In genomic region chr12:118844841-118845240, GRCm38 (mm10) we compare ENCODE assay signal across 13 mouse cellular contexts.
DNase-seq lines count a peak whose midpoint lies in the region.
"Had no signal": no experiment of that assay in that cellular context is flagged by ENCODE, and none has a peak within 500 bp of the region (broad histone marks: within the 10 kb centered on the region; RNA-seq: fewer than 3 reads in every experiment).

No protein-coding gene starts in this region.

- peak; percentile 9 for DNase-seq in embryo, embryonic 11 days
- DNase-seq in embryo, embryonic 9.5 days (ENCODE audit: extremely low spot score) = no peak
- peak; percentile 5 for DNase-seq in retina, embryonic 14.5 days (ENCODE audit: low spot score)
- no peak for DNase-seq in retina, postnatal 1 day
- no peak for DNase-seq in urinary bladder, postnatal 36 days (ENCODE audit: low spot score in 2 of 2)
- DNase-seq: adrenal gland, adult 2 months; adrenal gland, postnatal 10 days; adrenal gland, postnatal 25 days; cerebellum, adult 11-12 months; cerebellum, adult 2 months; cerebellum, adult 9-10 months; cerebellum, postnatal 25 days; forebrain, postnatal 0 days had no signal

Comparison
In these comparisons a context has a peak if more than half of its experiments do, and no peak if none do; other contexts are left out.
1. DNase-seq: peak in embryo, embryonic 11 days (single experiment) and retina, embryonic 14.5 days (single experiment); none in embryo, embryonic 9.5 days (single experiment), retina, postnatal 1 day (single experiment) and urinary bladder, postnatal 36 days (0 of 2).